Mouse (Mus musculus) left cerebral cortex, adult 11 months (tissue): Measurements from ENCODE around the gene Fas.
A peak's percentile ranks its signal among the peaks of the same experiment; 100 is the strongest.

Experiments used
- DNase-seq: peaks from one replicate; pipeline ENCODE4 v3.0.0; 2022; ENCODE audit warnings: low spot score

Fas gene

GRCm38 (mm10) chr19:34284383-34284782, 6.1 kb upstream of the Fas start:
- no peak for DNase-seq

- DNase-seq = no peak
Observed at GRCm38 (mm10) chr19:34284826-34285225, 5.6 kb upstream of the Fas start.

GRCm38 (mm10) chr19:34287221-34287620, 3.2 kb upstream of the Fas start:
- DNase-seq = no peak

- DNase-seq = no peak
Observed at GRCm38 (mm10) chr19:34287656-34288415, 2.6 kb upstream of the Fas start.

- DNase-seq = no peak
Observed at GRCm38 (mm10) chr19:34288696-34289095, 1.8 kb upstream of the Fas start.

GRCm38 (mm10) chr19:34290872-34291341, 441 bp downstream of the Fas start:
- no peak for DNase-seq

GRCm38 (mm10) chr19:34291379-34291778, 913 bp downstream of the Fas start:
- DNase-seq = no peak

GRCm38 (mm10) chr19:34291956-34292355, 1.5 kb downstream of the Fas start:
- no peak for DNase-seq

- DNase-seq = no peak
Observed at GRCm38 (mm10) chr19:34292701-34293100, 2.2 kb downstream of the Fas start.

GRCm38 (mm10) chr19:34293376-34293947, 3.0 kb downstream of the Fas start:
- no peak for DNase-seq

- DNase-seq = no peak
Observed at GRCm38 (mm10) chr19:34295442-34295841, 5.0 kb downstream of the Fas start.

GRCm38 (mm10) chr19:34298531-34298930, 8.1 kb downstream of the Fas start:
- DNase-seq = no peak

GRCm38 (mm10) chr19:34299229-34299628, 8.8 kb downstream of the Fas start:
- DNase-seq = no peak

- no peak for DNase-seq
Observed at GRCm38 (mm10) chr19:34300430-34300829, 10.0 kb downstream of the Fas start.

GRCm38 (mm10) chr19:34304917-34305316, 14.5 kb downstream of the Fas start:
- no peak for DNase-seq

- DNase-seq = no peak
Observed at GRCm38 (mm10) chr19:34306794-34307193, 16.3 kb downstream of the Fas start.

- no peak for DNase-seq
Observed at GRCm38 (mm10) chr19:34312151-34312728, 21.8 kb downstream of the Fas start.

- no peak for DNase-seq
Observed at GRCm38 (mm10) chr19:34328051-34328450, 37.6 kb downstream of the Fas start.

GRCm38 (mm10) chr19:34334300-34334699, 43.8 kb downstream of the Fas start:
- DNase-seq = peak; percentile 24

GRCm38 (mm10) chr19:34344702-34345101, 54.2 kb downstream of the Fas start:
- no peak for DNase-seq

GRCm38 (mm10) chr19:34345616-34346267, 55.3 kb downstream of the Fas start:
- DNase-seq = no peak

- DNase-seq = no peak
Observed at GRCm38 (mm10) chr19:34353291-34353805, 62.9 kb downstream of the Fas start.

- no peak for DNase-seq
Observed at GRCm38 (mm10) chr19:34362639-34363038, 72.2 kb downstream of the Fas start.
